Mouse (Mus musculus): ENCODE results near the gene Hspa8.
"Not testable (repeated sequence)": the region's sequence is repeated elsewhere in the genome, so short reads cannot be mapped to it uniquely, and the experiment has no call there.

GRCm38 (mm10) chr9:40786820-40787219 is 14.0 kb upstream of the Hspa8 start:
- TF ChIP-seq ZNF384 (IDR thresholded peaks at IDR 0.05; ENCODE audit: low read depth, low read length); ZC3H11A (IDR thresholded peaks at IDR 0.05; ENCODE audit: borderline replicate concordance, low read depth, low read length); MAFK (IDR thresholded peaks at IDR 0.05; ENCODE audit: insufficient read depth, low read depth, low read length); CHD2 (IDR thresholded peaks at IDR 0.05; ENCODE audit: low read depth, low read length); HCFC1 (IDR thresholded peaks at IDR 0.05; ENCODE audit: borderline replicate concordance, insufficient read depth, low read length): not testable (repeated sequence)
